Mouse (Mus musculus): Measurements from ENCODE around the gene Rftn2. TPM values are rescaled to one million over a fixed set of nuclear protein-coding genes. Genes with fewer than 3 reads are reported as not detected.
A peak's percentile ranks its signal among the peaks of the same experiment; 100 is the strongest.

Gene Rftn2
- polyA plus RNA-seq, 1 experiment from 2014 or later, result 20.6 TPM

DNA sequence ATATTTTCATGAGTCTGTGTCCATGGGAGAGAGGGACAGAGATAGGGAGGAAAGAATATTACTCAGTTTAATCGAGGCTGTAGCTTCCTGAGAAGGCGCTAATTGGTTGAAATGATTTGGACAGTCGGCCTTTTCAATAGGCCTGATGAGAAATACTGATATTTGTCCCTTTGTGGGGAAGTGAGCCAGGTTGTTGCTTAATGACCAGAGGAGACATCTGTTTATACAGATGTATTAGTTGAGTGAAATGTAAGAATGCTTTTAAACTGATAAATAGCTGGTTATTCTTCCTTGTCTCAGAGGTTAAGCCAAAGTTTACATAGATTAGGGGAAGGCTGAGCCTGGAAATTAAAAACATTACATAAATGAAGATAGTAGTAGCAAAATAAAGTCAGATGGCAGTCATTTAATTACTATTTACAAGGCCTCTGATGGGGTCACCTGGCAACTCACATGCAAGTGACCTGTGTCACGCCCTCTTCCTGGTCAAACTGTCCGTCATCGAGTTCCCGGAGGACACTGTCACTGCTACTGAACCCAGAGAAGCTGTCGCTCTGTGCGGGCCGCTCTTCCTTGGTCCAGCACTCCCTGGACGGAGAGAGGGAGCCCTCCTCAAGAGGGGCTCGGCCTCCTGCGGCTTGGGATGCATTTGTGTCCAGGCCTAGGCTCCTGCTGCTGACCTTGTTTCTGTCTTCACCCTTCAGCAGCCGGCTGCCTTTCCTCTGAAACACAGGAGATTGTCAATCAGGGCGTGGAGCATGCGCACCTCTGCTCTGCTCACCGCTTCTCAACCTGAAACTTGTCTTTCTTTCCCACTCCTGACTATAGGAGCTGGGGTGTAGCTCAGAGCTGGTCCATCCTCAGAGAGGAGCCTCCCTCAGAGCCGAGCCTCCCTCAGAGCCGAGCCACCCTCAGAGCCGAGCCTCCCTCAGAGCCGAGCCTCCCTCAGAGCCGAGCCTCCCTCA is 54.9 kb downstream of the Rftn2 start:
- H3K9me3 ChIP-seq (ENCODE audit: control insufficient read depth, low read length), result peaks cover 4% of the 10 kb centered on the region; the same call in 1 of the 2 replicates
- peaks cover 48% of the 10 kb centered on the region for H3K36me3 ChIP-seq (ENCODE audit: control insufficient read depth, insufficient read depth, low read length)
- DNase-seq (ENCODE audit: low spot score), result no peak
- ATAC-seq (ENCODE audit: low read depth), result no peak
- no peak overlapping the region for H3K4me2 ChIP-seq (ENCODE audit: low read depth, low read length)
- no peaks in the 10 kb centered on the region for H3K27me3 ChIP-seq (replicated peaks; ENCODE audit: control insufficient read depth, insufficient read depth, low read length)
- no peak overlapping the region for H3K27ac ChIP-seq (replicated peaks; ENCODE audit: low read depth, low read length)
- H3K9ac ChIP-seq (ENCODE audit: low read depth, low read length), result peak overlapping the region; percentile 19; the same call in 1 of the 2 replicates
- no peak overlapping the region for H3K4me3 ChIP-seq (ENCODE audit: low read depth, low read length)
- no peaks in the 10 kb centered on the region for H3K4me1 ChIP-seq (ENCODE audit: control insufficient read depth, insufficient read depth, low read length)
- WGBS, result 63% methylated on average over 22 of the region's 22 CpGs

DNA sequence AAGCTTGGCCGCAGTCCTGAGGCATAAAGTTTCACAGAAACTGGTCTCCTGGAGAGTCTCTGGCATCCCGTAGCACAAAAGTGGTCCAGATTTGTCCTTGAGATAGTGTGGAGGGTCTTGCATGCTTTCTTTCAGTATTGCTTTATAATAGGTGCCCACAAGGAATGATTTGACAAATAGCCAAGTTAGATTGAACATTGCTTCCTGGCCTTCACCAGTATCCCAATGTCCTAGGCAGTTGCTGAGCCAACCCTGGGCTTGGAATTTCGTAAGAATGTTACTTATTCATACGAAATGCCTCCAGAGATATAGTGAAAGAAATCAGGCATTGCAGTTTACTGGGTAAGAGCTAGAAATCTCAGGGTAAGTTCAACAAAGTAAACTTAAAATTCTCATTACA is 58.0 kb downstream of the Rftn2 start:
- no peak for DNase-seq (ENCODE audit: low spot score)
- ATAC-seq (ENCODE audit: low read depth), result no peak
- no peak overlapping the region for H3K27ac ChIP-seq (replicated peaks; ENCODE audit: low read depth, low read length)
- no peak overlapping the region for H3K9ac ChIP-seq (ENCODE audit: low read depth, low read length)
- H3K27me3 ChIP-seq (replicated peaks; ENCODE audit: control insufficient read depth, insufficient read depth, low read length), result no peaks in the 10 kb centered on the region
- H3K4me3 ChIP-seq (ENCODE audit: low read depth, low read length), result no peak overlapping the region
- H3K9me3 ChIP-seq (ENCODE audit: control insufficient read depth, low read length), result peaks cover 4% of the 10 kb centered on the region; the same call in 1 of the 2 replicates
- H3K4me2 ChIP-seq (ENCODE audit: low read depth, low read length), result no peak overlapping the region
- no peaks in the 10 kb centered on the region for H3K4me1 ChIP-seq (ENCODE audit: control insufficient read depth, insufficient read depth, low read length)
- H3K36me3 ChIP-seq (ENCODE audit: control insufficient read depth, insufficient read depth, low read length), result peaks cover 38% of the 10 kb centered on the region
- WGBS, result 83% methylated on average over 4 of the region's 4 CpGs

DNA sequence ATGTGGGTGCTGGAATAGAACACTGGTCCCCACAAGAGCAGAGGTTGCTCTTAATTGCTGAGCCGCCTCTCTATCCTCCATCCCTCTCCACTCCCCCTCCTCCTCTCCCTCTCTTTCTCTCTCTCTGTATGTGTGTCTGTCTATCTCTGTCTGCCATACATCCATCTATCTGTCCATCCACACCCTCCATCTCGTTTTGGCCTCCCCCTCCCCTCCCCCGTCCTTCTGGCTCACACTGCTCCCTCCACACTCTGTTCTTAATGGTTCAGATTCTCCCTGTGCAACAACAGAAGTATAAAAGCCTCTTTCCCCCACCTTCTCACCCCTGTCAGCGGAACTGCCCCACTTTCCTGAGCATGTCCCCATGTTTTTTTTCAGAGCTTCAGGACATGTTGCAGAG is 59.0 kb downstream of the Rftn2 start:
- H3K9me3 ChIP-seq (ENCODE audit: control insufficient read depth, low read length), result peaks cover 4% of the 10 kb centered on the region; the same call in 1 of the 2 replicates
- no peak for ATAC-seq (ENCODE audit: low read depth)
- no peak overlapping the region for H3K4me3 ChIP-seq (ENCODE audit: low read depth, low read length)
- no peak overlapping the region for H3K27ac ChIP-seq (replicated peaks; ENCODE audit: low read depth, low read length)
- no peak for DNase-seq (ENCODE audit: low spot score)
- H3K36me3 ChIP-seq (ENCODE audit: control insufficient read depth, insufficient read depth, low read length), result peaks cover 30% of the 10 kb centered on the region
- WGBS, result 81% methylated on average over 4 of the region's 4 CpGs
- no peaks in the 10 kb centered on the region for H3K27me3 ChIP-seq (replicated peaks; ENCODE audit: control insufficient read depth, insufficient read depth, low read length)
- no peaks in the 10 kb centered on the region for H3K4me1 ChIP-seq (ENCODE audit: control insufficient read depth, insufficient read depth, low read length)
- no peak overlapping the region for H3K9ac ChIP-seq (ENCODE audit: low read depth, low read length)
- H3K4me2 ChIP-seq (ENCODE audit: low read depth, low read length), result no peak overlapping the region

DNA sequence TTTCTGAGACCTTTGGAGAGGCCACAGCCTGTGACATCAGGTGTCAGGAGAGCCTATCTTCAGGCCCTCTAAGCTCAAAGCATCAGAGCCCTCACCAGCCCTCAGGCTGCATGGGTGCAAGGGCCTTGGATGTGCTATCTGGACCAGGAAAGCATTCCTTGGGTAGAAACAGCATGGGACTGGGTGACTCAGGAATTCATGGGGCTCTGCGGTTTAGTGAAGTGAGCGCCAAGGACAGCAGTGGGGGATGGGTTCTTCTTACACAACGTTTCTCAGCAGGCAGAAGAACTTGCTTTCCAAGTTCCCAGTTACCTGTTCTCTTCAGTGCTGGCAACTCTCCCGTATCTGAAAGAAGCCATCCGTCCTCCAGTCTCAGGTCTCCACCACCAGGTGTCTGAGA is 62.6 kb downstream of the Rftn2 start:
- Histone ChIP-seq H3K9me3 (ENCODE audit: control insufficient read depth, low read length) (no peaks in the 10 kb centered on the region), H3K27ac (replicated peaks; ENCODE audit: low read depth, low read length) (no peak overlapping the region), H3K36me3 (ENCODE audit: control insufficient read depth, insufficient read depth, low read length) (peaks cover 8% of the 10 kb centered on the region), H3K27me3 (replicated peaks; ENCODE audit: control insufficient read depth, insufficient read depth, low read length) (no peaks in the 10 kb centered on the region), H3K4me1 (ENCODE audit: control insufficient read depth, insufficient read depth, low read length) (no peaks in the 10 kb centered on the region), H3K9ac (ENCODE audit: low read depth, low read length) (no peak overlapping the region), H3K4me3 (ENCODE audit: low read depth, low read length) (no peak overlapping the region), H3K4me2 (ENCODE audit: low read depth, low read length) (no peak overlapping the region)
- 65% methylated on average over 5 of the region's 5 CpGs for WGBS
- ATAC-seq (ENCODE audit: low read depth), result no peak
- DNase-seq (ENCODE audit: low spot score), result peak; percentile 54

DNA sequence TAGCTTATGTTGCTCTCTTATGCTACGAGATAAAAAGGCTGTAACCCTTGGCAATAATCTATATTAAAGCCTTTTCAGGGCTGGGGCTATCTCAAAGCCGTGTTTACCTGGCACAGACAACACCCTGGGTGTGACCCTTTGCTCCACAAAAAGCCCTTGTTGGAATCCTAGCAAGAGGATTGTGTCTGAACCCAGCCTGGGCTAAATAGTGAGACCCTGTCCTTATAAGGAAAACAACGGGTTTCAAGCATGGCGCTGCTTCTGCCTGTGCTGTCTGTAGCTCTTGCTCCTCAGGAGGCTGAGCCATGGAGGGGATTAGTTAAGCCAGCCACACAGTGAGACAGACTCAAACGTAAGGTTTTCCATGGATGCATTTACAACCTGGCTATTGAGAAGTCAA is 63.8 kb downstream of the Rftn2 start:
- H3K4me1 ChIP-seq (ENCODE audit: control insufficient read depth, insufficient read depth, low read length), result no peaks in the 10 kb centered on the region
- H3K4me3 ChIP-seq (ENCODE audit: low read depth, low read length), result no peak overlapping the region
- no peaks in the 10 kb centered on the region for H3K27me3 ChIP-seq (replicated peaks; ENCODE audit: control insufficient read depth, insufficient read depth, low read length)
- no peak overlapping the region for H3K9ac ChIP-seq (ENCODE audit: low read depth, low read length)
- no peak overlapping the region for H3K4me2 ChIP-seq (ENCODE audit: low read depth, low read length)
- no peak overlapping the region for H3K27ac ChIP-seq (replicated peaks; ENCODE audit: low read depth, low read length)
- peaks cover 3% of the 10 kb centered on the region for H3K36me3 ChIP-seq (ENCODE audit: control insufficient read depth, insufficient read depth, low read length)
- H3K9me3 ChIP-seq (ENCODE audit: control insufficient read depth, low read length), result no peaks in the 10 kb centered on the region
- 69% methylated on average over 5 of the region's 5 CpGs for WGBS
- DNase-seq (ENCODE audit: low spot score) (no peak), ATAC-seq (ENCODE audit: low read depth) (no peak)

DNA sequence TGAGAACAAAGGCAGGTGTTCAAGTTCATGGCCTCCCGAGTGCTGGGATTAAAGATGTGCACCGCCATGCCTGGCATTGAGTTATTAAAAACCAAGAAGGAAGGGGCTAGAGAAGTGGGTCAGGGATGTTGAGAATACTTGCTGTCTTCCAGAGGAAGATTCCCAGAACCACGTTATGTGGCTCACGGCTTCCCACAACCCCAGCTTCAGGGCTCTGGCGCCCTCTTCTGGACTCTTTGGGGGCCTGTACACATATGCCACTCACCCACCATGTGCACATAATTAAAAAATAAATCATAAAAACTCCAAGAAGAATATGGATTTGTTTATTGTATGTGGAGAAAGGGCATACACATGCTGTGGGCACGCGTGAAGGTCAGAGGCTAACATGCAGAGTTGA is 64.7 kb downstream of the Rftn2 start:
- Histone ChIP-seq H3K27ac (replicated peaks; ENCODE audit: low read depth, low read length) (no peak overlapping the region; the same call in 1 of the 2 replicates), H3K9ac (ENCODE audit: low read depth, low read length) (no peak overlapping the region), H3K4me3 (ENCODE audit: low read depth, low read length) (no peak overlapping the region), H3K36me3 (ENCODE audit: control insufficient read depth, insufficient read depth, low read length) (peaks cover 11% of the 10 kb centered on the region), H3K4me2 (ENCODE audit: low read depth, low read length) (no peak overlapping the region), H3K4me1 (ENCODE audit: control insufficient read depth, insufficient read depth, low read length) (no peaks in the 10 kb centered on the region), H3K9me3 (ENCODE audit: control insufficient read depth, low read length) (no peaks in the 10 kb centered on the region), H3K27me3 (replicated peaks; ENCODE audit: control insufficient read depth, insufficient read depth, low read length) (no peaks in the 10 kb centered on the region)
- DNase-seq (ENCODE audit: low spot score), result no peak
- no peak for ATAC-seq (ENCODE audit: low read depth)
- WGBS, result 69% methylated on average over 7 of the region's 7 CpGs

DNA sequence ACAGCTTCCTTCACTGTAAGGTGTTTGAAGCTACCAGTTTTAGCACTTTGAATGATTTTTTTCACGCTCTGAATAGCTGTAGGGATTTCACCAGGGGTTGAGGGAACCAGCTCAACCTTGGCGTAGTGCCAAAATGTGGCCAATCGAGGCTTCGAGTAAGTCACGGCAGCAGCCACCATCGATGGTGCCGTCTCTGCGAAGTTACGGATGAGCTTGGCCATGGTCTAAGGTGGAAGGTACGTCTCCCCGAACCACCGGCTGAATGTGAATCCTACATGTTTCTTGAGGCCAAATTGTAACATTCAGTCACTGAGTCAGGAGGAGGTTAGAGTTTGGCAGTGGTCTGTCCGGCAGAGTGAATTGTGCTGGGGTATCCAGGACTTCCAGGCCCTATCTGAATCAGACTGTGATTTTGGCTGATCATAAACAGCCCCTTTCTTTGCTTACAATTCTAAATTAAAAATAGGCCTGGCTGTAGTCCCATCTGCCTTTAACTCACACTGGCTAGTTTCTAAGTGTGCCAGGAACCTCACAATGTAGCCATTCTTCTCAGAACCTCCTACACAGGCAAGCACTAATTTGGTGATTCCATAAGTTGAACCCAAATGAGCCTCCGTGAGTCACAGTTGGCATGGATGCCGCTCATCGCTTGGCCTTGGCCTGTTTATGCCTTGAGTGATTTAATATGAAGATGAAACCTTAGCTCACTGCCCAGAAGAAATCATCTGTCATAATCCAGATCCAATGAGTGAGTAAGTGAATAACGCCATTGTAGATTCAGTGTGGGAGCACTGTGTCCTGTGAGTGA is 65.5 kb downstream of the Rftn2 start:
- DNase-seq (ENCODE audit: low spot score) (peak; percentile 62), ATAC-seq (ENCODE audit: low read depth) (peak; percentile 54)
- 83% methylated on average over 17 of the region's 17 CpGs for WGBS
- Histone ChIP-seq H3K4me3 (ENCODE audit: low read depth, low read length) (no peak overlapping the region), H3K9me3 (ENCODE audit: control insufficient read depth, low read length) (no peaks in the 10 kb centered on the region), H3K4me1 (ENCODE audit: control insufficient read depth, insufficient read depth, low read length) (no peaks in the 10 kb centered on the region), H3K36me3 (ENCODE audit: control insufficient read depth, insufficient read depth, low read length) (peaks cover 20% of the 10 kb centered on the region), H3K27me3 (replicated peaks; ENCODE audit: control insufficient read depth, insufficient read depth, low read length) (no peaks in the 10 kb centered on the region), H3K4me2 (ENCODE audit: low read depth, low read length) (no peak overlapping the region), H3K9ac (ENCODE audit: low read depth, low read length) (no peak overlapping the region), H3K27ac (replicated peaks; ENCODE audit: low read depth, low read length) (no peak overlapping the region)

DNA sequence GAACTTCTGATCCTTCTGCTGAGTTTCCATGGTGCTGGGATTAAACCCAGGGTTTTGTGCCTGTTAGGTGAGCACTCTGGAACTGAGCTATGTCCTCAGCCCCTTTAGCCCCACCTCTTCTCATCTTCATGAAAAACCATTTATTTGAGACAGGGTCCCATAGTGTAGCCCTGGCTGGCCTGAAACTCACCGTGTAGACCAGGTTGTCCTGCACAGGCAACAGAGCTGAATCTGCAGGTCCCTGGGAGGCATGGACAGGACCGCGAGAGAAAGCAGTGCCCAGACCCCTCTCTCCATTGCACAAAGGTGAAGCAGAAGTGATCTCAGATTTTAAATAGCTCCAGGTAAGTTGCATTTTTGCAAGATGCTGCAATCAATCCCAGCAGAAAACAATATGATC is 66.4 kb downstream of the Rftn2 start:
- Histone ChIP-seq H3K4me1 (ENCODE audit: control insufficient read depth, insufficient read depth, low read length) (no peaks in the 10 kb centered on the region), H3K4me3 (ENCODE audit: low read depth, low read length) (no peak overlapping the region), H3K9ac (ENCODE audit: low read depth, low read length) (no peak overlapping the region), H3K27ac (replicated peaks; ENCODE audit: low read depth, low read length) (no peak overlapping the region), H3K4me2 (ENCODE audit: low read depth, low read length) (no peak overlapping the region), H3K36me3 (ENCODE audit: control insufficient read depth, insufficient read depth, low read length) (peaks cover 28% of the 10 kb centered on the region), H3K9me3 (ENCODE audit: control insufficient read depth, low read length) (no peaks in the 10 kb centered on the region), H3K27me3 (replicated peaks; ENCODE audit: control insufficient read depth, insufficient read depth, low read length) (no peaks in the 10 kb centered on the region)
- DNase-seq (ENCODE audit: low spot score) (no peak), ATAC-seq (ENCODE audit: low read depth) (no peak)
- 93% methylated on average over 3 of the region's 3 CpGs for WGBS
